Mouse (Mus musculus) 416B (cell line): ENCODE measurements around the gene Gm7954.
"Not testable (repeated sequence)": the region's sequence is repeated elsewhere in the genome, so short reads cannot be mapped to it uniquely, and the experiment has no call there.

ENCODE experiments used
- DNase-seq: peaks from one replicate; pipeline ENCODE4 v3.0.0; 2011; ENCODE audit warnings: low read depth

Gene Gm7954

GRCm38 (mm10) chr14:41453418-41453817 lies at the start of gene Gm7954:
TSS of gene Gm7954 (minus strand) at chr14:41453518.
- not testable (repeated sequence) for DNase-seq

DNA sequence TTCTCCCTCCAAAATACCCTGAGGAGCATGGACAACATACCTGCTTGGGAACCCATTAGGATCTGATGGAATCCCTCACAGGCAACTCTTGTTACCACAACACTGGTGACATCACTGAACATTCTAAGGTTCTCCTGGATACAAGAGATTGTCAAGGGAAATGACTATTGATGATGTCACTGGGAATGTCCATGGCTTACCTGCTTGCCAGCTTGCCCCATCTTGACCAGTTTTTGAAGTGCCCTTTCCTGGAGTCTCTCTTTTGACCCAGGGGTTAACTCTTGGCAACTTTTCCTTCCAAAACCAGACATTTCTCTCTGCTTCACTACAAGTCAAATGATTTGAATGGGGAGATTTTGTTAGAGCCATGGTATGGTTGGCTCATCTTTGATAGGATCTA lies 36.1 kb upstream of the Gm7954 start, which contains the start of gene Gm3486:
Gene Gm3486, minus strand, starts transcription at position 101 of the 400 bp plus-strand sequence.
- not testable (repeated sequence) for DNase-seq

DNA sequence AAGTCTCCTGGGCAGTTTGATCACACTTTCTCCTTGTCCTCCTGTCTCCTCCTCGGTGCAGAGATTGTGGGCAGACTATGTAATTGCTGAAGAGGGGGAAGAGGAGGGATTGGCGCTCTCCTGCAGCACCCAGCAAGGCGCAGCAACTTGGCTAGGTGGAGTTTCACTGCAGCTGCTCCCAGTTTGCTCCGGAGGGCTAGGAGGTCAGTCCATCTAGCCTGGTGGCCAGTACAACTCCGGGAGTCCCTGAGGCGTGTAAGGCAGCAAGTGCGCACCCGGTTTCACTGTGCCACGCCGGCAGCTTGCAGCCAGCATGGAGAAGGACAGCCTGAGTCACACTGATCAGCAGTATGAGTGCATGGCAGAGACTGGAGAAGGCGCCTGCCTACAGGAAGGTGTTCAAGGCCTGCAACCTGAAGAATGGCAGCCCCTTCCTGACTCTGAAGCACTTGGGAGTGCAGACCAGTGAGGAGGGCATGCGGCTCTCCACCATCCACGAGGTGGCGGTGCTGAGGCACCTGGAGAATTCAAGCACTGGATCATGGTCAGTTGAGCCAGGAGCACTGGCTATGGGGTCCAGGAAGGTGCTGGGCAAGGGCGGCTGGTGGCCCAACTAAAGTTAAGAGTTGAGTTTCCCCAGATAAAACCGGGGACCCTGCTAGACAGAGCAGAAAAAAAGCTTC lies 27.8 kb downstream of the Gm7954 start:
- DNase-seq = not testable (repeated sequence)

DNA sequence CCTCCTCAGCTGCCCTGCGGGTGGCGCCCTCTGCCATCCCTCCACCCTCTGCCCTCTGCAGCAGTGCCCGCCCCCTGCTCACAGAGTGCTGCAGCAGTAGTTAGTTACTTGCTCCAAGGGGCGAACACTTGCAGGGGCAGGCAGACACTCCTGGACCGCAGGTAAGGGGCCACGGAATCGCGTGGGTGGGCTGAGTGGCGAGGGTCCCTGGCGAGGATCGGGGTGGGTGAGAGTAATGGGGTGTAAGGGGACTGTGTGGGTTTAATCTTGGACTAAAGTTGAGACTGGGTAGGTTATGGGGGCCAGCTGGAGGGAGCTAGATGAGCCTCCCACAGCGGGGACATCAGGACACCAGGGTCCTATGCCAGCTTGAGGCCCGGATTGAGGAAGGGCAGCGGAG lies 28.6 kb downstream of the Gm7954 start:
- not testable (repeated sequence) for DNase-seq

GRCm38 (mm10) chr14:41408181-41408580 lies 45.1 kb downstream of the Gm7954 start, which contains the start of gene Gm6482:
TSS of gene Gm6482 (minus strand) at chr14:41408281.
- not testable (repeated sequence) for DNase-seq
